Mouse (Mus musculus) adrenal gland, postnatal 36 days (tissue): ENCODE measurements around the gene Fibp. TPM values are rescaled to one million over a fixed set of nuclear protein-coding genes. Genes with fewer than 3 reads are reported as not detected.
"Not testable (repeated sequence)": the region's sequence is repeated elsewhere in the genome, so short reads cannot be mapped to it uniquely, and the experiment has no call there.

Source experiments
- DNase-seq, 2 experiments: peaks; one replicate each; pipeline ENCODE4 v3.0.0; 2021; ENCODE audit warnings: mixed read lengths in 1 of 2
- total RNA-seq, 2 experiments: library from RNA; stranded (reverse); gene quantifications; 2 replicates each; pipeline ENCODE4 v1.2.3; 2021

Fibp gene
- total RNA-seq, 2 experiments from 2014 or later: 89.1 to 95.3 TPM

DNA sequence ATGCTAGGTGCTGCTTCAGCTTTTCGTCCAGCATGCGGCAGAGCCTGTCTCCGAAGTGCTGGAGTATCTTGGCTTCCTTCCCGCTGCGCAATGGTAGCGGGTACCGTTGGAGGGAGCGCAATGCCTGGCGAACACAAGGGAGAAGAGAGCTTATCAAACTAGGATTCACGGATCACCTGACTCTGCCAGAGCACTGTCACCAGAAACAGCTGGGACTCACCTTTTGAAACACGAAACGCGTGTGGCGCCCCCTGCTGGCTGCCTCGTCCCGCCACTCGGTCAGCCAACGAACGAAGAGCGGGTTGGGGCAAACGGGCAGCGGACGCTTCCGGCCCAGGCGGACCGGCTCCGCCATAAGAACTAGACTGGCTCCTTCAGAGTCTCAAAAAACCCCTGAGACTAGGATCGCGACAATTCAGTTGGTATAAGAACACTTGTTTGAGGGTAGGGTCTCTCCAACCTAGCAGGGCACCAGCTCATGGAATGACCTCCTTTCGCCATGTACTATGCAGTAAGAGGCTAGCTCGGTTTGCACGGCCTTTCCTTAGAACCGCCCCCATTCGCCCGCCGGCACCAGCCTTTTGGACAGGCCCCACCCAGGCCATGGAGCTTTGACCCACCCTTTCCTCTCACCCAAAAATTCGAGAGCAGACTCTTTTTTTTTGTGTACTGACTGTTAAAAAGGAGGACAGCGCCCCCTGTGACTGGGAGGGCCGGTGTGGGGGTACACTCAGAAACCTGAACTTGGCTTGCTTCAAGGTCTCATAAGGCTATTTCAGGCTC, 27.5 kb downstream of the Fibp start, which contains the start of gene Mus81:
Gene Mus81, minus strand, starts transcription at position 635 of the 783 bp plus-strand sequence.
- DNase-seq: peak; percentile 96 to 98

DNA sequence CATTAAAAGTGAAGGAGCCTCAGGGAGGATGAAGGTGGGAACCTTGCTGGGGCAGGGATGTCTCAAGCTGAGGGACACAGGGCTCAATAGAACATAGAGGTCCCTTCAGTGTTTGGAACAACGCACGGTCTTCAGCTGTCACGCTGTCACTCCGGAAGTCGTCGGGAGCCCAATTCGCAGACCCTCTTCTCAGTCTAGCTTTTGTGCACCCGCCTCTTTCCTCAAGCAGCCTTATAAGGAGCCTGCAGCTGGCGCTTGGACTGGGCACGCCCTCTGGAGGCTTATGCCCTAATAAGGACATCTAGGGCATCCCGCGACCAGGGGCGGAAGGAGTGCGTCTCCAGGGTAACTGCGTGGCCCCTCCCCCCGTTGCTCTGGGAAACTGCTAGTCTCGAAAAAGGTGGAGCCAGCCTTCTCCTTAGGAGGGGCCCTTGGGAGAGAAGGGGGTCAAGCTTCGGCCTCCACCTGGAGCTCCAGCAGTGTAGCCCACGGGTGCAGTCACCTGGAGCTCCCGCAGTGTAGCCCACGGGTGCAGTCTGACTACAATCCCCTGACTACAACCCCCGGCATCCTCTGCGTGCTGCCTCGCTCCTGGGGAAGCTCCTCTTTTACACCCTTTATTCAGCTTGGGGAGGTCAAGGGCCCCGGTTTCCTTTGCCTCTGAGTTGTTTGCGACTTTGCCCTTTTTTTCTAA, 28.6 kb downstream of the Fibp start:
- DNase-seq: peak; percentile 97 to 98

DNA sequence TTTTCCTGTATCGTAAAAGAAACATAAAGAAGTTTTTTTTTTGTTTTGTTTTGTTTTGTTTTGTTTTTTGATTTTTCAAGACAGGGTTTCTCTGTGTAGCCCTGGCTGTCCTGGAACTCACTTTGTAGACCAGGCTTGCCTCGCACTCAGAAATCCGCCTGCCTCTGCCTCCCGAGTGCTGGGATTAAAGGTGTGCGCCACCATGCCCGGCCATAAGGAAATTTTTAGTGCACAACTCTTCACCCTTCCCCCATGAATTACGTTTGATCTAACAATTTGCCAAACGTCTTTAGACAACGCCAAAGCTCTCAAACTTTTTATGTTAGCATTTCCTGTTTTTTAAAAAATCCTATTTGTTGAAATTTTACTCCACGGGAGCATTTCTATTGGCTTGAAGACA, 29.3 kb downstream of the Fibp start:
- not testable (repeated sequence) for DNase-seq

DNA sequence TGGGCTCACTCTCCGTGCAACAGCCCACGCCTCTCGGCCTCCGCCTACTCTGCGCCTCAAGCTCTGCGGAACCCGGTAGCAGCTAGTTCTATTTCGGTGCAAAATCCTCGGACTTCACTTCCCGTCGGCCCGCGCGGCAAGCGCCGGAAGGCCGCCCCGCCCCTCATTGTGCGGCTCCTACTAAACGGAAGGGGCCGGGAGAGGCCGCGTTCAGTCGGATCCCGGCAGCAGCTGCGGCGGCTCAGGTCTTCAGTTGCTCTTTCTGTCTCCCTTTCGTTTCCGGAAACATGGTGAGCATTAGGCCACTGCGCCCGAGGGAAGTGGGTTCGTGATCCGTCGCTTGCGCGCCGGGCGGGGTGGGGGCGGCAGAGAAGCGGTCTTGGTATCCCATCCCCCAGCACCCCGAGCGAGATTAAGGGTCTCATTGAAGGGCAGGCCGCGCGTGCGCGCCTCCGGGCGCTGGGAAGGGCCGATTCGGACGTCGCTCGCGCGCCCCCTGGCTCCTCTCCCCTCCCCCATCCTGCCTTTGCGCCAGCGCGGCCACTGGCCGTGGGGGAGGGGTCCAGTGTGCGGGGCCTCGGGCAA, 30.0 kb downstream of the Fibp start, which contains the start of gene Cfl1:
Gene Cfl1, plus strand, starts transcription at position 143 of the 585 bp plus-strand sequence.
- peak; percentile 96 to 97 for DNase-seq

DNA sequence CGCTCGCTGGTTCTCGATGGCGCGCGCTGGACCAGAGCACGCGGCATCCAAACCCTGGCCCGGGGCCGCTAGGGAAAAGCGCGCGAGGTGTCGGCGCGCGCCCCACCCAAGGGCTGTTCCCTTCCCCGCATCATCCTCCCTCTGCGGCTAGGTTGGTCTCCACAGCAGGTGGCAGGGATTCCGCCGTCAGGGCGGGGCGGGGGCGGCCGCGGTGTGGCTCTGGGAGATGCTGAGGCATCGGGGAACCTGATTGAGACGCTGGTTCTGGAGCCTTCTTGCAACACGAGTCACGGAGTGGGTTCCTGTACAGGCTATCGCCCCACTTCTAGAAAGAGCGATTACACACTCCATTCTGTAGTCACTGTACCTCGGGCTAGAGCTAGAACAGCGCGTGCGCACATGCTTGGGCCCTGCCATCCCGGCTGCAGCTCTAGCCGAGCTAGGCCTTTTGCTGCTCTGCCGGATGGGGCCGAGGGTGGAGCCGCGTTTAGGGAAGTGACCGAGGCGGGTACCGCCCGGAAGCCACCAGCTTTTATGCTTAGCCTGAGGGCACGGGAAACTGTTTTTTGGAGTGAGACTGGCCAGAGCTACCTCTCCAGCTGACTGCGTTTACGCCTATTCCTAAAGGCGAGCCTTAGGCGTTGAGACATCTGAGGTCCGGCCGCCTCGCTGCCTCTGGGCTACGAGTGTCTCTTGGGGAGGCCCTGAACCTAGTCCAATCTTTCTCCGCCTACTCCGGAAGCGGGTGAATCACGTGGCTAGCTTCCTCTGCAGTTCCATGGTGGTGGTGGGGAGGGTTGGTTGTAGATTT, 30.7 kb downstream of the Fibp start:
- peak; percentile 90 to 91 for DNase-seq

DNA sequence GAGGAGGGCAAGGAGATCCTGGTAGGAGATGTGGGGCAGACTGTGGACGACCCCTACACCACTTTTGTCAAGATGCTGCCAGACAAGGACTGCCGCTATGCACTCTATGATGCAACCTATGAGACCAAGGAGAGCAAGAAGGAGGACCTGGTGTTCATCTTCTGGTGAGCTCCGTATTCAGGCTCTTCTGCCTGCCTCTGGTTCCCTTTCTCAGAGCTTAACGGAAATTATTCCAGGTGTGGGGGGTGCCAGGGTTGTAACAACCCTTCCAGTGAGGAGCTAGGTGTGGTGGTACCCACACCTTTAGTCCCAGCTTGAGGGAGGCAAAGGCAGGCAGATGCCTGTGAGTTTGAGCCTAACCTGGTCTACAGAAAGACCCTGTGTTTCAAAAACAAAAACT, 32.2 kb downstream of the Fibp start:
- no peak for DNase-seq

DNA sequence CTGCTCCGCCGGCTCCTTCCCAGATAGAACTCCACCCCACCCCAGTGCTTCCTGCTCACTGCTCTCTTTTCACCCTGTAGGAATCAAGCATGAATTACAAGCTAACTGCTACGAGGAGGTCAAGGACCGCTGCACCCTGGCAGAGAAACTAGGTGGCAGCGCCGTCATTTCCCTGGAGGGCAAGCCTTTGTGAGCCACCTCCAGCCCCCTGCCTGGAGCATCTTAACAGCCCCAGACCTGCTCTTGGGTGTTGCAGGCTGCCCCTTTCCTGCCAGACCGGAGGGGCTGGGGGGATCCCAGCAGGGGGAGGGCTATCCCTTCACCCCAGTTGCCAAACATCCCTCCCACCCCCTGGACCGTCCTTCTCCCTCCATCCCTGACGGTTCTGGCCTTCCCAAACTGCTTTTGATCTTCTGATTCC, 32.9 kb downstream of the Fibp start:
- DNase-seq: peak; percentile 33 to 38

DNA sequence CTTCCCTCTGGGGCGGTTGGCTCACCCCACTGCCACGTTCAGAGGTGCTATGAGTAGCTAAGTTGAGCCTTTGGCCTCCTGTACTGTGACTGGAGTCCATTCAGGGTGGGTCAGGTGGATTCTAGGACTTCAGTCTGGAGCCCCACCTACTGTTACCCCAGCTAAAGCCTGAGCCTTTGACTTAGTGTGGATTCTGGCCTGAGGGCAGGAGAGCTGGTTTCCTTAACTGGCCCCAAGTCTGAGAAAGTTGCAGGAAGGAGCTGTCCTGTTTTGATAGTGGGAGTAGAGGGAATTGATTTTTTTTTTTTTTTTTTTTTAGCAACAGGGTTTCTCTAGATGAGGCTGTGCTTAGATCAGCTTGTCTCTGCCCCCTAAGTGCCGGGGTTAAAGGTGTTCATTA, 33.9 kb downstream of the Fibp start:
- DNase-seq: no peak

DNA sequence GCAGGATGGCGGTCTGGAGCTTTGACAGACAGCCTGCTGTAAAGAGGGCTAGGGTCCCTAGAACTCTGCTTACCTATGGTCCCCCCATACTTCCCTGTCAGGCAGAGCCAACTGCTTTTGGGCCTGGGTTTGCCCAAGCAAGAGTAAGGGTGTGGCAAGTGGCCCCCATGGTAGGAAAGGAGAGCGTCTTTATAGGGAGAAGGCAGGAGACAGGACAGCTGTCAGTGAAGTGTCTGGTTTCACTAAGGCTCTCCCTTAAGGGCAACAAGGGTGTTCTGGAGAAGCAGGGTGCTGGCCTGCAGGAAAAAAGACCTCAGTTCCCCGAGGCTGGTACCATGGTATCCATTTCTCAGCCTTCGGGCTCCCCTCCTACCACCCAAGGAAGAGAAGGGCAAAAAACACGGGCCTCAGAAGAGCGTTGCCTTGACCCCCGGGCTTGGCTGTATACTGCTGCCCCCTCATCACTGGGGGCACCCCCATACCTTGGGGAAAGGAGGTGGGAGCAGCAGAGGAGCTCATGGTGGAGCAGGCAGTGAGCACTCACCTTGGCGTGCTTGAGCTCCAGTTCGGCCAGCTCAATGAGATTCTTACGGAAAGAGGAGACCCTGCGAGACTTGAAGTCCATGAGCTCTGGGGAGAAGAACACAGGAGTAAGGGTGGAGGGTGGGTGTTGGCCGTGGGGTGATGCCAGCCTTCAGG, 35.1 kb downstream of the Fibp start:
- DNase-seq: no peak

DNA sequence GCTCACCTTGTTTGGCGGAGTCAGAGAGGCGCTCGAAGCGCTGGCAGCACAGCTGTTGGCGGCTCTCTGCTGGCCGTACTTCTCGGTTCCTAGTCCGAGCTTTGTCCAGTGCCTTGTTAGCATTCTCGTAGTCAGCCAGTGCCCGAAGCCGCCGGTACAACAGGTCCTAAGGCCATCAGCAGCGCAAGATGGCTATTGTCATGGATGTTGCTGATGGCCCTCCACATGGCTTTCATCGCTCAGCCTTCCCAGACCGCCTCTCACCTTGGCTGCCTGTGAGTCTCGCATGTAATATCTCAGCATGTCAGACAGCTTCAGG, 35.6 kb downstream of the Fibp start:
- DNase-seq: no peak

DNA sequence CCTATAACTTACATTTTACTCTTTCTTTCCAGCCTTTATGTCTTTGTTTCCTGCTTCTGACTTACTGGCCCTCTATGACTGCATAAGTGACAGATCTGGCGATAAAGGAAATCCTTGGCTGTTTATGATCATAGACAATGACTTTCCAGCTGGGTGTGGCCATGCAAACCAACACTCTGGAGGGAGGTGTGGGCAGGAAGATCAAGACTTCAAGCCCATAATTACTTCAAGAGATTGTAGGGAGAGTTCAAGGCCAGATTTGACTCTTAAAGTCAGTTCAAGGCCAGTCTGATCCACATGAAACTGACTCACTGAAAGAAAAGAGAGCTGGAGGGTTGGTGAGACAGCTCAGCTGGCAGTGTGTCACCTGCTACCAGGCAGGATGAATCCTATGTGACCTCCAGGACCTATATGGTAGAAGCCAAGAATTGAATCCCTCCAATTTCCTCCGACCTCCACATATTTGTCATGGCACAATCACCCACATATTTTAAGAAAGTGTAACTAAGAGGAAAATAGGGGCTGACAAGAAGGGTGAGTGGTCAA, 40.0 kb downstream of the Fibp start:
- DNase-seq: peak; percentile 42 to 53

DNA sequence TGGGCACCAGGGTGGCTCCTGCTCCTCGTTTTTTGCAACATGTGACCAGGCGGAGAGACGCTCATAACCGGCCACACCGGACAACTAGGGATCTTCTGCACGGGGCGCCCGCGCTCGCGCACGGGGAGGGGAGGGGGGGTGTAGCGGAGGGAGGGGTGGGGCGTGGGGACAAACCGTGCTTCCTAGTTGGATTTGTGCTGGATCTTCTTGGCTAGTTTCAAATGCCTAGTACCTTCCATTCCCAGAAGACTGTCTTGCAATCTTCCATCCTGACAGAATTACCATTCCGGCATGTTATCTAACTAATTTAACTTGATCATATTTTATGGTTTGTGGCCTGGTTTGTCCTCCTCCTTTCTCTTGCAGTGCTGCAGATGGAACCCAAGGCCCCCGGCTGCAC, 43.3 kb downstream of the Fibp start, which contains the start of gene 1700020D05Rik:
Gene 1700020D05Rik, minus strand, starts transcription at position 101 of the 400 bp plus-strand sequence.
- DNase-seq: no peak

DNA sequence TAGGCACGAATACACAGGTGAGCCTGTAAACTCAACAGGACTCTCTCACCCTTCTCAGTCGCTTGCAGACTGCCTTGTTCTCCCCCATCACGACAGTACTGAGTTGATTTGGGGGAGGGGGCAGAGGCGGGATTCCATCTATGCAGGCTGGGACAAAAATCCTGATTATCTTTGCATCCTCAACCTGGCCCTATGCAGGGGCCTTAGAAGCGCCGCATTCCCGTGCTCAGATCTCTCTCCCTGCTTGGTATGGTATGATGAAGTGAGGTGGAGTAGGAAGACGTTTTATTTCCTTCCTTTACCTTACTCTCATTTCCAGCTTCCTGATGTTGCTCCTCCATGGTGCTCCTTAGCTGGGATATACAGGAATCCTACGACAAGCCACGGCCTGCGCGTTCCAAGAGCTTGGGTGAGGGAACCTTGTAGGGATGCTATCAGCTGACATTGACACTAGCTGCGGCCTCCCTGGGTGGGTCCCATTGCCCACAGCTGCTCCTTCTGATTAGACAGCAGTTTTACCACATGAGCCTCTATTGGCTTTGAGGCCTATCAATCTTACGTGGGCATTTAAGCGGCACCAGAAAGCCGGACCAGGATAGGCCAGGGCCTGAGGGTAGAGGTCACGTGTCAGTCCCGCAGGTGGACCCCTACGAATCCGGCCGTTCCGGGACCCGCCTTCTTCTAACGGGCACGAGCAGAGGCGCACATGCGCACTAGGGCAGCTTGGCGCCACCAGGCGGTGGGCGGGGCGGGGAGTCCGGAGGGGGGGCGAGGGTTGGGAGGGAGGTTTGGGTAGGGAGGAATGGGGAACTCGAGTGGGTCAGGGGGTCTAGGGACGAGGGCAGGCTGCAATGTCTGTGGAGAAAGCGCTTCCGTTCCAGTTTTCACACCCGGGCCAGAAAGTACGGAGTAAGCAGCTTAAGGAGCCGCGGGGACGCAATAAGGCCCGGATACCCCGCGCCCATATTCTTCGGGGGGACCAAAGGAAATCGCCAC, 49.9 kb downstream of the Fibp start, which contains the start of gene Snx32:
Gene Snx32, minus strand, starts transcription at position 508 of the 996 bp plus-strand sequence.
- peak; percentile 98 for DNase-seq

DNA sequence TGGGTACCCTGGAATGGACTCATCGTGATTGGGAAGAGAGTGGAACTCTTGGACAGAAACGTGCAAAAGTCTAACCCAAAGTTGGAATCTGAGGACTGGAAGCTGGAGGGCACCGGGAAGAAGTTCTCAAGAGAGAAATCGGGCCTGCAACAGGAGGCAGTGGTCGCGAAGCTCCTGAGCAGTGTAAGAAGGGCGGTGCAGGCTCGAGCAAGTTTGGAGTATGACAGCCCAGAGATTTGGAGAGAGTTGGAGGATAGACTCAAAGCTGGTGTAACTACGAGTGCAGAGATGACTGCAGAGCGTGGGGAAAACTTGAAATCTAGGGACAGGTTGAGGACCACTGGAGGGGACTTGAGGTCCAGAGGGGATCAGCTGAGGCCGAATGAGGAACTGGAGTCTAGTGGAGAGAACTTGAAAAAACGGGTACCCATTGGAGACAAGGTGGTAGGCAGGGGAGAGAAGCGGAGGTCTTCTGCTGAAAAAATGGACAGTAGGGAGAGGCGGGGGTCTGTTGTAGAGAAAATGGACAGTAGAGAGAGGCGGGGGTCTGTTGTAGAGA, 50.7 kb downstream of the Fibp start:
- DNase-seq: peak in 1 of 2 experiments; percentile 18

DNA sequence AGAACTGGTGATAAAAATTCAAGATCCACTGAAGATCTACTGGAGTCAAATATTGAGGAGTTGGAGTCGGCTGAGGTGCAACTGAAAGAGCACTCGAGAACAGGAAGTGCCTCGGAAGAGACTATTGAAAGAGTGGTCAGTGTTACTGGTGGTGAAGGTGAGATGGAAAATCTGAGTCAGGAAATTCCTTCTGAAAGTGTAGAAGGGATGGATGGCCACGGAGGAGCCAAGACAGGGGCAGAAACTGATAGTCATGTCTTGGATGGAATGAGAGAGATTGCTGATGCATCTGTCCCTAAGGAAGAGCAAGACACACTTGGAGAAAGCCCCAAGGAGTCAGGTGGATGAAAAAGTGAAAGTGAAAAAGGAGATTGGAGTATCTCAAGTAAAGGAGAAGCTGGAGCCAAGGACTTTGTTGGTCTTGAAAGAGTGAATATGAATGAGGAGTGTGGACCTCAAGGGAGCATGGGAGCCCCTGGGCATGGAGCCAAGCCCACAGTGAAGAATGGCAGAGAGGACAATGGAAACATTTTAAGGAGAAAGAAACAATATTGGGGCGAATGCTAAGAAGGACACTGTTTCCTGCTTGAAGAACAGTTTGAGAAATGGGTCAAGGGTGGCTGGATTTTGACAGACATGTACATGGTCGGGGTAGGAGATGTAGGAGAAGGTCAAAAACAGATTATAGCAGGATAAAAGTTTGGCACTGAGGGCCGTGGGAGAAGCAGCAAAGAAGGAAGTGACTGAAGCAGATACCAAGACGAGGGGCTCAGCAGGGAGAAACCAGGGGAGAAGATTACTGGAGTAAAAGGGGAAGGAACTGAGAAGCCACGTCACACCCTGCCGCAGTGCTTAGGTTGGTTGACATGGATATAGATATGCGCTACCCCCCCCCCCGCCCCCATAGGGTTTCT, 51.9 kb downstream of the Fibp start:
- no peak for DNase-seq

DNA sequence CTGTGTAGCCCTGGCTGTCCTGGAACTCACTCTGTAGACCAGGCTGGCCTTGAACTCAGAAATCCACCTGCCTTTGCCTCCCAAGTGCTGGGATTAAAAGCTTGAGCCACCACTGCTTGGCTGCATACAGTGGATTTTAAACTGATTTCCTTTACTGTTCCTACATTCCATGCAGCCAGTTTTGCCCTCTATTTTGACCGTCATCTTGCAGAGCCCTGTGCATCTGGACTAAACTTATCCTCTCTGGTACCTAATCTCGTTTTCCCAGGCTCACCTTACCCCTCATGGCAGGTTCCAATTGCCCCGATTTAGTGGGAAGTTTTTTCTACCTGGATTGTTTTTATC, 52.6 kb downstream of the Fibp start:
- no peak for DNase-seq
